Mouse (Mus musculus) gastrocnemius, adult 18-20 months (tissue): Measurements from ENCODE around the gene Atxn2. TPM values are rescaled to one million over a fixed set of nuclear protein-coding genes. Genes with fewer than 3 reads are reported as not detected.
"Not testable (repeated sequence)": the region's sequence is repeated elsewhere in the genome, so short reads cannot be mapped to it uniquely, and the experiment has no call there.

Source experiments
- DNase-seq: peaks from one replicate; pipeline ENCODE4 v3.0.0; 2021; ENCODE audit warnings: low spot score
- total RNA-seq, 2 experiments: library from RNA; stranded (reverse); gene quantifications; 2 replicates each; pipeline ENCODE4 v1.2.3; 2021

Atxn2 gene
- total RNA-seq, 2 experiments from 2014 or later: 80.1 to 109 TPM

GRCm38 (mm10) chr5:121710402-121710801, 735 bp upstream of the Atxn2 start:
- no peak for DNase-seq

DNA sequence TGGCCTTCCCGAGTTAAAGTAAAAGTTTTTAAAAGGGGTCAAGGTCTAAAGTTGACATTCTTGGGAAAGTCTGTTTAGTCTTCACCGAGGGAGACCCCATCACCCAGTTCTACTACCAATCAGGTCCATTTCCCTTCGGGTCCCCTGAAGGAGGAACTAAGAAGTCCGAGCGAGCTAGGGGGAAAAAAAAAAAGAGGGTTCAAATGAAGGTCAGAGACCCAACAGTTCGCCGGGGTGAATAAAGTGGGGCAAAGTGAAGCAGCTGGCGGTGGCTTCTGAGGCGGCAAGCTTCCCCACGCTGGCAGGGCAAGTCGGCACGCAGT, 325 bp upstream of the Atxn2 start:
- no peak for DNase-seq

DNA sequence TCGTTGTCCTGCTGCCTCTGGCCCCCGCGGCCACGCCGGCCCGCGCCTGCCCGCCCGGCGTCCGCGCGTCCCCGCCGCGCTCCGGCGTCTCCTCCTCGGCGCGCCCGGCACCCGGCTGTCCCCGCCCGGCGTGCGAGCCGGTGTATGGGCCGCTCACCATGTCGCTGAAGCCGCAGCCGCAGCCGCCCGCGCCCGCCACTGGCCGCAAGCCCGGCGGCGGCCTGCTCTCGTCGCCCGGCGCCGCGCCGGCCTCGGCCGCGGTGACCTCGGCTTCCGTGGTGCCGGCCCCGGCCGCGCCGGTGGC, 743 bp downstream of the Atxn2 start:
- DNase-seq: no peak

DNA sequence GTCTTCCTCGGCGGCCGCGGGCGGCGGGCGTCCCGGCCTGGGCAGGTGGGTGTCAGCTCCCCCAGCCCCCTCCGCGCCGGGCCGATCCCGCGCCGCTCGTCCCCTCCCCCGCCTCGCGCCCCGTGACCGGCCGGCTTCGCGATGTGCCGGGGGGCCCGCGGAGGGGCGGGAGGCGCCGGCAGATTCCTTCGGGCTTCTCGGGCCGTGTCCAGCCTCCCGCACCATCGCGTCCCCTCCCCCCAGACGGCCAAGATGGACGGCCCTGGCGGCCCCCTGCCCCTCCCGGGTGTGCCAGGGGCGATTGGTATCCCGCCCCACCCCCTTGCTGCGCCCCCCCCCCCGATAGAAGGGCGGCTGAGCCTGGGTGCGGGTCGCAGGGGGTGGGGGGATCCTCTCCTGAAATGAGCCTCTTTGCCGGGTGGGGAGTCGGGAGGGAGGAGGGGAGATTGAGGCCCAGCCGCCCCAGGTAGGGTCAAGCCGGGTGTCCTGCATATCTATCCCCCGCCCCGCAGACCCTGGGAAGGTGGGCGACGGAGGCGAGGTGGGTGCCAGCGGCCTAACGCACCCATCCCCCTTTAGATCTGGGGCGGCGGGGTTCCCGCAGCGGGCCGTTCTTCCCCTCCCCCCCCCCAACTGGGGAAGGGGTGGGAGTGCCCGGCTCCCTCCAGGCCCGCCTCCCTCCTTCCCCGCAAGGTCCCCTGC, 1.2 kb downstream of the Atxn2 start:
- peak; percentile 22 for DNase-seq

- peak; percentile 43 for DNase-seq
Measured at GRCm38 (mm10) chr5:121712934-121713538, 1.9 kb downstream of the Atxn2 start.

DNA sequence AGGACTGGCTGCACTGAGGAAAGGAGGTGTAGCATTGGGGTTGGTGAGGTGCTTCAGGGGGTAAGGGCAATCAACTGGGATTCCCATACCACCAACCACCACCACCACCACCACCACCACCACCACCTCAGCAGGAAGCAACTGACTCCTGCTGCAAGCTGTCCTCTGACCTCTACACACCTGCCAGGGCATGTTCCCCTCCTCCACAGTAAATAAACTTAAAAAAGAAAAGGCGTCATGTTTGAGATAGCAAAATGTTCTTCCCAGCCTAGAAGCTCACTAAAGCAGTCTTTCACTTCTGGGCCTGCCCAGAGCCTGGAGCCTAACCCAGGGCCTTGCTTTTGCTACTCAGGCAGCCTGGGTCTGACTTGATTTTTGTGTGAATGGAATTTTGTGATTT, 3.2 kb downstream of the Atxn2 start:
- no peak for DNase-seq

DNA sequence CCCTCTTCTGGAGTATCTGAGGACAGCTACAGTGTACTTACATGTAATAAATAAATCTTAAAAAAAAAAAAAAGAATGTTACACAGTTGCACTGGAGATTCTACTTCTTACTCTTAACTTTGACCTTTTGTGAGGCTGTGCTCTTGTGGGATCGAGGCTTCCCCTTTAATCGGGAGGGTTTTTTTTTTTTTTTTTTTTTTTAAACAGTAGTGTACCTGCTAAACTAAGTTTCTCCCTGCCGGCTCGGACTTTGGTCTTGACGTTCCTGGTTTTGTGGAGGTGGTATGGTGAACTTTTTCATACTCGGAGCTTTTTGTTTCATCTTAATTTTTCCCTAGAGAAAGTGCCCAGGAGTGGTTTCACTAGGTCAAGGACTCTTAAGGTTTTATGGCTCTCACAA, 3.8 kb downstream of the Atxn2 start:
- no peak for DNase-seq

GRCm38 (mm10) chr5:121718462-121718861, 7.3 kb downstream of the Atxn2 start:
- DNase-seq: no peak

DNA sequence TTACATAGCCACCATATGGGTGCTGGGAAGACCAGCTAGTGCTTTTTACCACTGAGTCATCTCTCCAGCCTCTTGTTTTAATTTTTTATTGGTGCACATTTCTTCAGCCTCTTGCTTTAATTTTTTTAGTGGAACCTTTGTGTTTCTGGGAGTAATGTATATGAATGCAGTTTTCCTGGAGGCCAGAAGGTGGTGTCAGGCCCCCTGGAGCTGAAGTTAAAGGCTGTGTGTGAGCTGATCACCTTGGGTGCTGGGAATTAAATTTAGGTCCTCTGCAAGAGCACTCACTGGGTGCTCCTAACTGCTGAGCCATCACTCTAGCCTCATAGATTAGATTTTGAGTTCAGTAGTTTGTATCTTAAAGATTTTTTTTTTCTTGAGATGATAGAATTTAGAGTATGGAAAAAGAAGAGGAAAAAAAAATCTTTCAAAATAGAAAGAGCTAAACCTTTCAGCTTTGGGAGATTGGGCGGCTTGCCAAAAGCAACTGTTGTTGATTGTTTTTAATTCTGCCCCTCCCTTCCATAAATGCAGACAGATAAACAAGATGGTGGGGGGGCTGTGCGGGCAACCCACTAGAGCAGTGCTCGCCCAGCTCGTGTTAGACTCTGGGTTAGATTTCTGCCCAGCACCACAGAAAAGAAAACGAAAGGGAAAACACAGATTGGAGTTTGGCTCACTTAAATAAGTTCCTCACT, 9.9 kb downstream of the Atxn2 start:
- DNase-seq: no peak

GRCm38 (mm10) chr5:121721841-121722240, 10.7 kb downstream of the Atxn2 start:
- no peak for DNase-seq

DNA sequence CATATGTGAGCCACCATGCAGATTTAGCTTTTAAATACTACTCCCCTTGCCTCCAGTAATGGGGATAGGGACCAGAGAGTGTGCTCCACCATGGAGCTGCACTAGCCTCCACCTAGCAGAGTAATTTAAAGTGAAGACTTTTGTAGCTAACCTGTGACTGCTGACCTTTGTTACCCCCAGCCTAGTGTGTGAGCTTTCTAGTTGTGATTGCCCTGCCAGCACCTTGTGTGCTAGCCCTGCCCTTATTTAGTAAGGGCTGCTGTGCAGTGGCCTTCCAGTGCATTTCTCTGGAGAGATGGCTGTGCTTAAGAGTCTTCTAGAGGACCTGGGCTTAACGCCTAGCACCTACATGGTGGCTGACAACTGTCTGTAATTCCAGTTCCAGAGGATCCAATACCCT, 13.5 kb downstream of the Atxn2 start:
- DNase-seq: no peak

DNA sequence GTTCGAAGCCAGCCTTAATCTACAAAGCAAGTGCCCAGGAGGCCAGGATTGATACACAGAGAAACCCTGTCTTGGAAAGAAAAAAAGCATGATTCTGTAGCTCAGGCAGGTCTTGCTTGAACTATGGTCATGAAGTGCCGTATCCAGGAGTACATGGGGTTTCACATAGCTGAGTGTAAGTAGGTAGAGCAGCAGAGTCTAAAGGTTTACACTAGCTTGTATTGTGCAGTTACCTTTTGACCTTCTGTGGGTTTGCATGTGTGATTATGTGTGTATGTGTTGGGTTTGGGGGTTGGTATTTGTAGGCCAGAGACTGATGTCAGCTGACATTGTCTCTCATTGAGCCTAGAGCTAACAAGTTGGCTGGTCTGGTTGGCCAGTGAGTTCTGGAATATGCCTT, 18.9 kb downstream of the Atxn2 start:
- no peak for DNase-seq

GRCm38 (mm10) chr5:121736641-121737040, 25.5 kb downstream of the Atxn2 start:
- DNase-seq: no peak

DNA sequence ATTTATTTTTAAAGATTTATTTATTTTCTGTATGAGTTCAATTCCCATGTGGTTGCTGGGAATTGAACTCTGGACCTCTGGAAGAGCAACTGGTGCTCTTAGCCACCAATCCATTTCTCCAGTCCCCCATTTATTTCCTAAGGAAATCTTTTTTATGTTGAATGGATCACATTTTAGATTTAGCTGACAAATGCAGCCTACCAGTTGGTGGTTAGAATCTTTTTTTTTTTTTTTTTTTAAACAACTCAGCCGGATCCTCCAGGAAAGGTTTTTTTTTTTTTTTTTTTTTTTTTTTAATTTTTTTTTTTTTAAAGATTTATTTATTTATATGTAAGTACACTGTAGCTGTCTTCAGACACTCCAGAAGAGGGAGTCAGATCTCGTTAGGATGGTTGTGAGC, 27.0 kb downstream of the Atxn2 start:
- not testable (repeated sequence) for DNase-seq

GRCm38 (mm10) chr5:121738576-121739191, 27.5 kb downstream of the Atxn2 start:
- DNase-seq: no peak

GRCm38 (mm10) chr5:121740516-121740915, 29.4 kb downstream of the Atxn2 start:
- DNase-seq: no peak

GRCm38 (mm10) chr5:121742915-121743314, 31.8 kb downstream of the Atxn2 start:
- no peak for DNase-seq

GRCm38 (mm10) chr5:121747884-121748594, 36.9 kb downstream of the Atxn2 start:
- DNase-seq: not testable (repeated sequence)

DNA sequence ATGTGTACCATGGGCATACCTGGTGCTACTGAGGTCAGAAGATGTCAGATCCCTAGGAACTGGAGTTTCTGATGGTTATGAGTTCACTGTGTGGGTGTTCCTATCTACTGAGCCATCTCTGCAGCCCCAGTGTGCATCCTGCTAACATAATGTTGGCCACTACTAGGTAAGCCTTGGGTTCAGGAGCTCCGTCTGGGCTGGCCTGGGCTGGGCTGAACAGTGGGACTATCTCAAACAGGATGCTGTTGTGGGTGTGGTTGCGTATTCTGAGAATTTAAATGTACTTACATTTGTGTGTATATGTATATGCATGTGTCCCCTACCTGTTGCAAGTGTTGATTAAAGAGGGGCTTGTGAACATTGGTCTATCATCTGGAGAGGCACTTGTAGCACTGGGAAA, 38.5 kb downstream of the Atxn2 start:
- DNase-seq: no peak

DNA sequence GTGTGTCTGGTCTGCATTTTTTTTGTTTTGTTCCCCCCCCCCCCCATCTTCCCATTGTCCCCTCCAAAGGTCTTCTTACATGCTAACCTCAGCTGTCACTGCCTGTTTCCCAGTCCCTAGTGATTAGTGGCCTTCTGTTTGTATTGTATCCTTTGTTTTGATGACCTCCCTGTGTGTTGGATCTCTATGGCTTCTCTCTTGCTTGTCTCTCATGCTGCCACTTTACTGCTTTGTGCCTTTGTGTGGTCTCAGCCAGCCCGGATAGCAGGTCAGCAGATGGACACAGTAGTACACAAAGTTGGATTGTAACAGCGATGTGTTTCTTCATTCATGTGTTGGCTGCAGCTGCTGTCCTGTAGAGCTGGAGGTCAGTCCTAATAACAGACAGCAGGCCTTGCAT, 46.8 kb downstream of the Atxn2 start:
- no peak for DNase-seq

- peak; percentile 56 for DNase-seq
Measured at GRCm38 (mm10) chr5:121758341-121758740, 47.2 kb downstream of the Atxn2 start.

DNA sequence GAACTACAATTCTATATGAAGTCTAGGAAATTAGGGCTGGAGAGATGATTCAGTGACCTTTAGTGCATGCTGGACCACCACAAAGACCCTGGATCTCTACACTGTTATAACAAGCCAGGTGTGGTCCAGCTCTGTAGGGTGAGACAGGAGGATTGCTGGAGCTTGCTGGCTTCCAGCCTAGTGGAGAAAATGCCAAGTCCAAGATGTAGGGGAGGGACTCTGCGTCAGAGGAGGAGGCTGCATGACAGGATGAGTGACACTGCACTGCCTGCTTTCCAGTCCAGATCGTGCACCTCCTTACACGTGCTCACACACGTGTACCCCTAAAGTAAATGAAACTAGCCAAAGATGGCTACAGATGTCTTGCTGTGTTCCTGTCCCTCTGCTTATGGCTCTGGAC, 48.8 kb downstream of the Atxn2 start:
- DNase-seq: no peak
